Mouse (Mus musculus) bone marrow, adult 2 months (tissue): ENCODE measurements around the gene Lrrtm4.

ENCODE experiments used
- CTCF ChIP-seq: fragments of 200-500 bp; IDR thresholded peaks from 2 replicates; pipeline ENCODE4 v1.5.1; 2011; ENCODE audit warnings: low read length, control low read depth; ENCODE audit not compliant: control insufficient read depth, insufficient read depth
- POLR2A ChIP-seq: fragments of 200-500 bp; IDR thresholded peaks from 2 replicates; pipeline ENCODE4 v1.6.1; 2011; ENCODE audit warnings: low read depth, mild to moderate bottlenecking, control low read depth, low read length, borderline replicate concordance; ENCODE audit not compliant: control insufficient read depth

- TF ChIP-seq POLR2A = no peak
- no peak for TF ChIP-seq CTCF
Observed at GRCm38 (mm10) chr6:80185489-80186113, 166.9 kb downstream of the Lrrtm4 start.
